Mouse (Mus musculus) cerebellum, postnatal 25 days (tissue): Measurements from ENCODE around the gene Stoml2.

Source experiments
- DNase-seq, 2 experiments: peaks; one replicate each; pipeline ENCODE4 v3.0.0; 2021; ENCODE audit warnings: mixed read lengths in 2 of 2

Stoml2 gene

DNA sequence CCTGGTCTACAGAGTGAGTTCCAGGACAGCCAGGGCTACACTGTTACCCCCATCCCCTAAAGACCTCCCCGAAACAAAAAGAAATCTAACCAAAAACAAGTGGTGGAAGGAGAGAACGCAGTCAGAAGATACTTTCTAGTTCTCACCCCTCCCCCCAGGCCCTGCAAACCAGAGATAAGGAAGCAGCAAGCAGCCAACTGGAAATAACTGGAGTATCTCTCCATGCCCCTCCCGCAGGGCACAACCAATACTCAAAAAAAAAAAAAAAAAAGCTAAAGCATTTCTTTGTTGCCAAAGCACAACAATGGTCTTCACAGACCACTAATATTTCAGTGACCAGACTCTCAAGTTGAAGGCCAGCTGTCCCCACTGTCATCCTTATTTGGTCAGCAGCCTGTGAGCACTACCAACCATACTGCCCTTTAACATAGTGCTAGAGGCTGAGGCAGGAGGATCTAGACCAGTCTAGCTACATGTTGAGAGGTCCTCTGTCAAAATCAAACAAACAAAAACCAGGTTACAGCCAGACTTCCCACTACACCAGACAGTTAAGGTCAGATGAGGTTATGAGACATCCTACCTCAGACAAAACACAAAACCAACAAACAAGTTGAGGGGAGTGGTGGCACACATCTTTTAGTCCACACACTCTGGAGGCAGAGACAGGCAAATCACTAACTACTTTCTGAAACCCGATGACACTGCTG lies 6.5 kb upstream of the Stoml2 start:
- no peak for DNase-seq

DNA sequence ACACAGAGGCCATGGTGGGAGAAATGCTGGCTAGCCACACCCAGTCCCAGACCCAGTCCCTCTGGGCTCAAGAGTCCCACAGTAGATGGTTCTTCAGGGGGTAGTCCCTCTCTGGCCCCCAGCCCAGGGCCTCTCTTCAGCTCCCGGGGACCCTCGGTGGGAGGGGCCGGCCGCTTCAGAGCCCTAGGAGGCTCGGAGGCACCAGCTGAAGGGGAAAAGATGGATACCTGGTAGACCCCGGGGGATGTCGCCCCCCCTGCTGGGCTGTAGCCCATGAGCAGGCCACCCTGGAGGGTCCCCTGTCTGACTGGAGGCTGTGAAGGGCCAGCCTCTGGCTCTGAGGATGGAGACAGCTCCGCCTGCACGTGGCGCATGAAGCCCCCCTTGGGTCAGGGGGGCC lies 4.8 kb upstream of the Stoml2 start:
- DNase-seq: no peak

DNA sequence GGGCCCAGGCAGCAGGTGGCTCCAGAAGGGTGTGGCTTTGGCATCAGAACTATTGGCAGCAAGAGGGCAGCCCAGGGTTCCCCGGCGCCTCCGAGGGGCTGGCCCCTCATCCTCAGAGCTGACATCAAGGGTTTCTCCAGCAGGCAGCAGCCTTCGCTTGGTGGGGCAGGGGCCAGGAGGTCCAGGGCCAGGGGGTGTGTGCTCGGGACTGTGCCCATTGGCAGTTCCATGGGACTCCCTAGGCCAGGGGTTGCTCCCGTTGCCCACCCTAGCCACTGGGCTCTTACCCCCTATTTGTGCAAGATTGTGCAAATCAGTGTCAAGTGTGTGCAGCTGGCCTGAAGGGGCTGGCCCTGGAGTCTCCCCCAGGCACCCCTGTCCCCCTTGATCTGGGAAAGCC lies 4.3 kb upstream of the Stoml2 start:
- DNase-seq: no peak

GRCm38 (mm10) chr4:43033481-43033880 lies 2.0 kb upstream of the Stoml2 start:
- no peak for DNase-seq

GRCm38 (mm10) chr4:43032501-43032900 lies 991 bp upstream of the Stoml2 start:
- DNase-seq: no peak

DNA sequence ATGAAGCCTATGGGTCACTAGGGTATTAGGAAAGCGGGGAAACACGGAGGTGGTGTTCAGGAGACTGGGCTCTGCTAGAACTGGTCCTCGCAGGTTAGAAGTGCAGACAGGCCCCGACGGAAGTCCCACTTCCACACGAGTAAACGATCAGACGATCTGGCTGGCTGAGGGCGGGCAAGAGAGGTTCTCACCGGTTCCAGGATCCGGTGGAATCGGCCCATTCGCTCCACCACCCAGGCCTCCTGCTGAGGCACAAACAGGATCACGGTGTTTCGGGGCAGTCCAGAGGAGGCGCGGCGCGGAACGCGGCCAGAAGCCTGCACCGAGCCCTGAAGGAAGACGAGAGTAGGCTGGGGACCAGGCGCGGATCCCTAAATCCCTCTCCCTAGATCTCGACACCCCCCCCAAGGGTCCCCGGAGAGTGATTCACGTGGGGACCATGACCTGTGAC lies 705 bp downstream of the Stoml2 start:
- peak in 1 of 2 experiments; percentile 68 for DNase-seq

DNA sequence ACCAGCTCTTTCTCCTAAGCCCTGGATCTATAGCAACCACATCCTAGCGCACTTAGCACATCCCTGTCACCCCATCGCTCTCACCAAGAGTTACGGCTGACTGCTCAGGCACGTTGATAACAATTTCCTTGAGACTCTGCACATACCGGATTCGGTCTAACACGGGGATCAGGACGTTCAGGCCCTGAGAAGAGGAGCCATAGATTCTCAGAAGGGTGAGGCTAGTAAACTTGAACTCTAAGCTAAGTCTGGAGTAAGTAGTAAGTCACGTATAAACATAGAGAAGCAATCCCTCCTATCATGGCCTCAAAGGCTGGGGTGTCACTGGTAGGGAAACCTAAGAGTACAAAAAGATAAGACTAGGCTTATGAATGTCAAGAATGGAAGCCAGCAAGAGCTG lies 1.2 kb downstream of the Stoml2 start:
- DNase-seq: no peak

DNA sequence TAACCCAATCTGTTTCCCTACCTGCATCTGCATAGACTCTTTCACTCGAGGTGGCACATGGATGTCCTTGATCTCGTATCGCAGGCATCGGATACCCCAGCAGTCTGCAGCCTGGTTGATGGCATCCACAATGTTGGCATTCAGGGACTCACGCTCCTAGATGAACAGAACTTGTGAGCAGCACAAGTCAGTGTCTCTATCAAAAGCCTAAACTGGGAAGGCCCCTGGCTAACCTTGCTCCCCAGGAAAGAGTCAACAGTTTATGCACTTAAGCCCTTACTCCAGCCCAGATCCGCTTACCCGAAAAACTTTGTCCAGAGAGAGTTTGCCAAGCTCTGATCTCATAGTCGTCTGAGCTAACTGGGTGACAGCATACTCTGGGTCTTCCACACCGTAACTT lies 1.8 kb downstream of the Stoml2 start:
- DNase-seq: no peak

DNA sequence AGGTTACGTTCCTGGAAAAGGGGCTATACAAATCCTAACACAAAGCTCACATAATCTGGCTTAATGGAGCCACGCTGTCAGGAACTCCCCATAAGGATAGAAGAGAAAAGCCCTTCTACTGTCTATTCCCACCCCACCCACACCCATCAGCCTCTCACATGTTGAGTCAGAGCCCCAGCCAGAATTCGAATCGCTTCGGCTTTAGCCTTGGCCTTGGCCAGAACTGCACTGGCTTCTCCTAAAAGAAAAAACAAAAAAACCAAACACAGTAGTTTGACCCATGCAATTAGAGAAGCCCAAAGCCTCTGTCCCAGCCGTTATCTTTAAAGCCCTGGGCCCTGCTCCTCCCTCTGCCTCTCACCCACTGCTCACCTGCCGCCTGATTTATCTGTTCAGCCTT lies 2.4 kb downstream of the Stoml2 start:
- DNase-seq: no peak

DNA sequence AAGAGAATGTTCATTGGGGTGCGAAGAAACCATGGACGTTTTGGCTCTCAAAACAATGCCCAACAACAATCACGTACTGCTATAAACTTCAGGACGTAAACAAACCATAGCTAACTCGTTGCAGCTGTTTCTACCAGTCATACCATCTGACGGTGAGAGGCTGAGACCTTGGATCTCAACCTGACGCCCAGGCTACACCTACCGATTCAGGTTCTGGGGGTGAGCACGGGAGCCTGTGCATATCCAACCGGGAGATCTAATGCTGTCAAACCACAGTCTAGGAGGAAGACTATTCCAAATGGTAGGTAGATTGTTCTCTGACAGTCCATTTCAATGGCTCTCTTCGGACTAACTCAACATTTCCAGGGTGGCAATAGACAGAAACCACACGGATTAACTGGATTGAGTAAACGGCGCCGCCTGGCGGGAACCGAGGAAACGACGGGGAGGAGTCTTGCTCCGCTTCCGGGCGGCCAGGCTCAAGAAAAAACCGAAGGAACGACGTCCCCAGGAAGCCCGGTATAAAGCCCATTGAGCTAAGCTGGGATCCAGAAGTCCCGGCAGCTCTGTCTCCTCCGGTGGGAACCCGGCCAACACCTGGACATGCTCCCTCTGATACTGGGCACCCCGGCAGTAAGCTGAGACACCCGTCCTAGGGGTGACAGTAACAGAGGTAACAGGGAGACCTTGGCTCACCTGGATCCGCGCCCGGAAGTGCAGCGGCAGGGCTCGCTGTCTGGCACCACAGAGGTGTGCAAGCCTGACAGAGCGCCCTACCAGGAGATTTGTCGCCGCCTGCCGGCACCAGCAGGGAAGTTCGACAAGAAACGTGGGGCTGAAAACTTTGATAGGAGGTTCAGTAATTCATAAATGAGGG lies 6.2 kb downstream of the Stoml2 start, which contains the start of gene Pigo:
TSS of gene Pigo (minus strand) at position 736 of the 877 bp plus-strand sequence.
- peak; percentile 99 for DNase-seq

DNA sequence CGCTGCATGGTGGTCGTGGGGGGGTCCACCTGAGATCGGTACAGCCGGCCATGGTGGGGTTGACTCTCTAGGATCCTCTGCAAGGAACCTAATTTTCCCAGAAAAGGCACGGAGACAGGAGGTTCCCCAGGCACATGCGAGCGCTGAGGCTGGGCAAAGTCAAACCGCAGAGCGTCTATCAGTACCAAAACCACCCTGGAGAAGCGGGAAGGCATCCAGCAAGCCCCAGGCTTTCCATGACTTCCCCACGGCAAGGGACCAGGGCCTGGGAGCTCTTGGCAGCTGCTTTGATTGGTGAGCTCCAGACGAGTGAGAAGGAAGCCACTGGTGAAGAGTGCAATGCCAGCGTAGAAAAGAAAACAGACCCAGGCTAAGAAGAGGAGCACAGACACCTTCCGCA lies 6.8 kb downstream of the Stoml2 start:
- peak; percentile 46 to 54 for DNase-seq

GRCm38 (mm10) chr4:43021341-43021740 lies 10.2 kb downstream of the Stoml2 start:
- DNase-seq: peak in 1 of 2 experiments; percentile 66

GRCm38 (mm10) chr4:43020876-43021275 lies 10.6 kb downstream of the Stoml2 start:
- no peak for DNase-seq

- no peak for DNase-seq
Measured at GRCm38 (mm10) chr4:43019641-43020465, 11.7 kb downstream of the Stoml2 start.

GRCm38 (mm10) chr4:43019176-43019575 lies 12.3 kb downstream of the Stoml2 start:
- DNase-seq: no peak

DNA sequence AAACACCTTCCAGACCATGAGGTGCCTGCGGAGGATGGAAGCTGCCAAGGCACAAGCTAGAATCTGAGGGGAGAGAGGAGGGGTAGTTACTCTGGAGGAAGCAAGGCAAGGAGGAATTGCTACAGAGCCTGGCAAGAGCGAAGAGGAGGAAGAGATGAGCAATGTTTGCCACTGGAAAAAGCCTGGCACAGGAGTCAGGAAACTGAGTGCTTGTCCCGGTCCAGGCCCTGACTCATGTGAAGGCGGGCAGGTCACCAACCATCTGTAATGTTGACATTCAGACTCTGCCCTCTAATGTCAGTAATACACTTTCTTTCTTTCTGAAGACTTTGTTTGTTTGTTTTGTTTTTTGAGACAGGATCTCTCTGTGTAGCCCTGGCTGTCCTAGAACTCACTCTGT lies 13.4 kb downstream of the Stoml2 start:
- no peak for DNase-seq

DNA sequence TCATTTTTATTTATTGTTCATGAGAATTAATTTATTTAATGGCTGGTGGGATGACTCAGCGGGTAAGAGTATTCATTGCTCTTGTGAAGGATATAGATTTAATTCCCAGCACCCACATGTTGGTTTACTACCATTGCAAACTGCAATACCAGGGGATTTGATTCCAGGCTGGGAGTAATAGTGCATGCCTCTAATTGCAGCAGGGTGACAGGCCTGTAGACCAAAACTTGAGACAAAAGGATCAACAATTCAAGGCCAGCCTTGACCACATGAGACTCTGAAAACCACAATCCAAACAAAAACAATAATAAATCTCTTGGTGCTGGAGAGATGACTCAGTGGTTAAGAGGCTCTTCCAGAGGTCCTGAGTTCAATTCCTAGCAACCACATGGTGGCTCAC lies 19.4 kb downstream of the Stoml2 start:
- no peak for DNase-seq

- peak; percentile 85 to 87 for DNase-seq
Measured at GRCm38 (mm10) chr4:43010161-43011038, 21.1 kb downstream of the Stoml2 start, which contains the start of gene Fancg. Gene Fancg (minus strand): TSS chr4:43010506.

DNA sequence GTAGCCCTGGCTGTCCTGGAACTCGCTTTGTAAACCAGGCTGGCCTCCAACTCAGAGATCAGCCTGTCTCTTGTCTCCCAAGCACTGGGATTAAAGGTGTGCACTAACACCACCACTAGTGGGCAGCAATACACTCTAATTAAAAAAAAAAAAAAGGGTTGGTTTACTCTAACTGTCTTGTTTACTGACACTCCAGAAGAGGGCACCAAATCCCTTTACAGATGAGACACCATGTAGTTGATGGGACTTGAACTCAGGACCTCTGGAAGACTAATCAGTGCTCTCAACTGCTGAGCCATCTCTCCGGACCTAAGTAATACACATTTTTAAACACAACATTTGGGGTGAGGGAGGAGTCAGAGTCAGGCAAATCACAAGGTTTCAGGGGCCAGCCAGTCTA lies 25.7 kb downstream of the Stoml2 start:
- DNase-seq: peak in 1 of 2 experiments; percentile 56

DNA sequence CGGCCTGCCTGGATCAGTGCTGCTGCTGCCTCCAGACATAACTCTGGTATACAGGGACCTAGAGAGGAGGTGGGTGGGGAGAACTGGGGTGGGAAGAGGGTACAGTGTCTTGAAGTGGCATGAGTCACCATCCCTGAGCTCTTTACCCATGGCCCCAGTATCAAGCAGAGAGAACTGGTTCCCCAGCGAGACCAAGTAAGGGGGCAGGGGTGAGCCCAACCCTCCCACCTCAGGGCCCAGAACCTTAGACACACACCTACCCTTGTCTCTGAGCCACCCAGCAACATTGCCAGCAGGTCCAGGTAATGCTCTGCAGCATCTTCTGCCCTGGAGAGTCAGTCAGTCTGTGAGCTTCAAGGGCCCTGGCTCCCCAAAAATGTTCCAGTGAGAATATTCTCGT lies 26.6 kb downstream of the Stoml2 start:
- no peak for DNase-seq

- DNase-seq: peak in 1 of 2 experiments; percentile 39
Measured at GRCm38 (mm10) chr4:43002756-43003439, 28.6 kb downstream of the Stoml2 start.
